Mouse (Mus musculus) hindbrain, embryonic 11.5 days (tissue): ENCODE results near the gene Speg. TPM values are rescaled to one million over a fixed set of nuclear protein-coding genes. Genes with fewer than 3 reads are reported as not detected.

Source experiments
- ATAC-seq: fragments of 200-750 bp; cut with Nextera tagmentation; 2 replicates; pipeline ENCODE4 v1.8.0; 2017; ENCODE audit warnings: mild to moderate bottlenecking, moderate TSS enrichment, moderate library complexity; ENCODE audit not compliant: low FRiP score
- DNase-seq: peaks from one replicate; pipeline ENCODE4 v3.0.0-alpha.2; 2015; ENCODE audit warnings: low spot score
- H3K27ac ChIP-seq: fragments of 300-500 bp; sonication (generic); 2 replicates; pipeline ENCODE4 v1.5.1; 2014; ENCODE audit warnings: mild to moderate bottlenecking, low read depth, low read length
- H3K27me3 ChIP-seq: fragments of 300-500 bp; sonication (generic); 2 replicates; pipeline ENCODE4 v1.6.1; 2014; ENCODE audit warnings: mild to moderate bottlenecking, low read length, moderate library complexity, mixed read lengths; ENCODE audit not compliant: control insufficient read depth, insufficient read depth
- H3K36me3 ChIP-seq: fragments of 300-500 bp; sonication (generic); 2 replicates; pipeline ENCODE4 v1.6.1; 2014; ENCODE audit warnings: mild to moderate bottlenecking, low read length, moderate library complexity, mixed read lengths; ENCODE audit not compliant: control insufficient read depth, insufficient read depth
- H3K4me1 ChIP-seq: fragments of 300-500 bp; sonication (generic); replicated peaks from 2 replicates; pipeline ENCODE4 v1.6.1; 2014; ENCODE audit warnings: low read length, mixed read lengths; ENCODE audit not compliant: control insufficient read depth, insufficient read depth
- H3K4me2 ChIP-seq: fragments of 300-500 bp; sonication (generic); replicated peaks from 2 replicates; pipeline ENCODE4 v1.6.1; 2014; ENCODE audit warnings: mild to moderate bottlenecking, low read depth, low read length
- H3K4me3 ChIP-seq: fragments of 300-500 bp; sonication (generic); 2 replicates; pipeline ENCODE4 v1.5.1; 2014; ENCODE audit warnings: low read depth, low read length
- H3K9ac ChIP-seq: fragments of 300-500 bp; sonication (generic); 2 replicates; pipeline ENCODE4 v1.6.1; 2014; ENCODE audit warnings: low read depth, low read length
- H3K9me3 ChIP-seq: fragments of 300-500 bp; sonication (generic); 2 replicates; pipeline ENCODE4 v1.6.1; 2016; ENCODE audit warnings: low read length; ENCODE audit not compliant: control insufficient read depth
- WGBS: fragments of 180-500 bp; shearing (Covaris S2); extraction: QIAGEN DNeasy Blood & Tissue Kit; methylation state at CpG from one replicate; pipeline ENCODE4 v1.1.7; 2014; 5-methylcytosine and 5-hydroxymethylcytosine counted together
- polyA plus RNA-seq: library from polyadenylated mRNA; unstranded; fragments of >200 nt; fragmentation: Nextera tagmentation; extraction: Ambion mirVana; gene quantifications from 2 replicates; pipeline ENCODE4 v1.2.1, GENCODE M21; 2014

The Speg gene
- polyA plus RNA-seq, 1 experiment from 2014 or later = 11.1 TPM

DNA sequence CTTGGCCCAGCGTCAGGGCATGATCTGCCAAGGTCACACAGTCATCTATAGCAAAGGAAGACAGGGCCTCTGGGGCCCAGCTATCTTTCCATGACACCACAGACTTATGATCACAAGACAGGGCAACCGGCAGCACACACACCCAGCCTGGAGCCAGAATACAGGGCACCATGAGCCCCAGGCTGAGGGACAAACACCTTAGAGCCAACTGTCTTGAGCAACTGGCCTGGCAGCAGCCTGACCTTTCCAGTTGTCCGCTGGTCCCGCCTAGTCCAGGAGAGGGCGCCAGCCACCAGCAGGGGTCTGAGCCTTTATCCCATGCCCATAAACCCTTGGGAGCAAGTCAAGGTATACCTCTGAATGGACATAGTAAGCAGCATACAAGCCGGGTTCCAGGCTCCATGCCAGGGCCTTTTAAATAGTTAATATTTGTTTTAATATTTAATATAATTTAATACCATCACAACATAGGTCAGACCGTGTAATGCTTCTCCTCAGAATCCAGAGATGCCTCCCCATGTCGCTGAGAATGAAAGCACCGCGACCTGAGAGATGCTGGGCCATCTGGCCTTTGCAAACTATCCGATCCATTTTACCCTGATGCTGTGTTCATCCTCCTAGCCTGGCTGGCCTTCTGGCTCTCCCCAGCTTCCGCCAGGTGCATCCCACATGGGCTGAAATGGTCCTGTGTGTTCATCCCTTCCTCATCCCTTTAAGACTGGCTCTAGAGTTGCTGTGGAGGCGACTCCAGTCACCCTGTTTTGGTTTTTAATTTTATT lies 3.6 kb upstream of the Speg start:
- H3K27me3 ChIP-seq = peaks cover 16% of the 10 kb centered on the region
- no peak overlapping the region for H3K27ac ChIP-seq
- H3K4me1 ChIP-seq = peaks cover 8% of the 10 kb centered on the region
- H3K4me2 ChIP-seq = no peak overlapping the region
- DNase-seq = peak; percentile 57
- ATAC-seq = no peak
- 58% methylated on average over 13 of the region's 13 CpGs for WGBS
- no peaks in the 10 kb centered on the region for H3K36me3 ChIP-seq
- H3K9ac ChIP-seq = no peak overlapping the region
- H3K4me3 ChIP-seq = no peak overlapping the region
- H3K9me3 ChIP-seq = no peaks in the 10 kb centered on the region

GRCm38 (mm10) chr1:75372450-75372849 lies 2.6 kb upstream of the Speg start:
- Histone ChIP-seq H3K4me3 (no peak overlapping the region), H3K27ac (no peak overlapping the region), H3K27me3 (peaks cover 16% of the 10 kb centered on the region), H3K9me3 (no peaks in the 10 kb centered on the region), H3K36me3 (no peaks in the 10 kb centered on the region), H3K4me1 (peaks cover 8% of the 10 kb centered on the region), H3K4me2 (no peak overlapping the region), H3K9ac (no peak overlapping the region)
- ATAC-seq (no peak), DNase-seq (no peak)
- WGBS = 79% methylated on average over 3 of the region's 3 CpGs

GRCm38 (mm10) chr1:75373276-75373675 lies 1.8 kb upstream of the Speg start:
- H3K27me3 ChIP-seq = peaks cover 16% of the 10 kb centered on the region
- no peak overlapping the region for H3K4me3 ChIP-seq
- H3K9ac ChIP-seq = no peak overlapping the region
- no peak overlapping the region for H3K4me2 ChIP-seq
- ATAC-seq (no peak), DNase-seq (no peak)
- H3K9me3 ChIP-seq = no peaks in the 10 kb centered on the region
- 61% methylated on average over 3 of the region's 3 CpGs for WGBS
- H3K27ac ChIP-seq = no peak overlapping the region
- H3K4me1 ChIP-seq = peaks cover 8% of the 10 kb centered on the region
- no peaks in the 10 kb centered on the region for H3K36me3 ChIP-seq

- no peaks in the 10 kb centered on the region for H3K36me3 ChIP-seq
- WGBS = 76% methylated on average over 2 of the region's 2 CpGs
- H3K27me3 ChIP-seq = peaks cover 18% of the 10 kb centered on the region
Observed at GRCm38 (mm10) chr1:75379196-75379595, 4.1 kb downstream of the Speg start.

DNA sequence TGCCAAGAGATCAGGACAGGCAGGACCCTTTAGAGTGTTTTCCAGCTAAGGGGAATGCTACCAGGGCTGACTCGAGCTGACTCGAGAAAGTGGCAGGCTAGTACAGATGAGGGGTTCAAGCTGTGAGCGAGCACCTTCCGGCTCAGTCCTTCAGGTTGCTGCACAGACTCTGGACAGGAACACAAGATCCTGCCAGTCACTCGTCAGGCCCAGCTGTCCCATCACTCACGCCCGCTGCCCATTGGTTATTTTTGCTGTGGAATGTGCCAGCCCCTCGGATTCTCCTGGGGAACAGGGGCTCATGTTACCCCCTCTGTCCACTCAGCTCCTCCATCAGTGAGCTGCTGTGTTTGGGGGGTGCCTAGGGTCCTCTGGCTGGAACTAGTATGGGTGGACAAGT lies 4.8 kb downstream of the Speg start:
- Histone ChIP-seq H3K4me1 (peaks cover 14% of the 10 kb centered on the region), H3K27me3 (peaks cover 11% of the 10 kb centered on the region), H3K9me3 (no peaks in the 10 kb centered on the region), H3K27ac (no peak overlapping the region), H3K4me2 (no peak overlapping the region), H3K9ac (no peak overlapping the region), H3K36me3 (no peaks in the 10 kb centered on the region), H3K4me3 (no peak overlapping the region)
- 61% methylated on average over 8 of the region's 8 CpGs for WGBS
- no peak for DNase-seq
- ATAC-seq = no peak

More at GRCm38 (mm10) chr1:75379196-75379595, 4.1 kb downstream of the Speg start:
- H3K9ac ChIP-seq = no peak overlapping the region
- H3K9me3 ChIP-seq = no peaks in the 10 kb centered on the region
- no peak overlapping the region for H3K4me2 ChIP-seq
- DNase-seq (no peak), ATAC-seq (no peak)
- no peak overlapping the region for H3K4me3 ChIP-seq
- H3K27ac ChIP-seq = no peak overlapping the region
- H3K4me1 ChIP-seq = peaks cover 14% of the 10 kb centered on the region

DNA sequence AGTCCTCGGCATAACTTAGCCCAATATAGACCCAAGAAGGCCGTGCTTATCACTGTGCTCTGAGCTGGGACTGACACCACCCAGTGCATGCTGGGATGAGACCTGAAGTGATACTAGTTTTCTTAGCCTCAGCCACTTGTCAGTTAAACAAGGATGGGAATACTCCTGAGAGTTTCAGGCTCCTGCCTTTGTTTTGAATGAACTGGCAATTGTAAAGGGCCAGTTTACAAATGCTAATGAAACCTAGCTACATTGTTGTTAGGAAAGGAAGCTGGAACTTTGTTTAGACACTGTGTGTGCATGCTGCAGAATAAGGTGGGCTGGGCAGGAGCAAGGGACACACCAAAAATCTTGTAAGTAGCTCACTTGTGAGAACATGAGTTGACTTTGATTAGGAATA lies 5.9 kb downstream of the Speg start:
- ATAC-seq (no peak), DNase-seq (no peak)
- H3K4me3 ChIP-seq = no peak overlapping the region
- 30% methylated on average over 2 of the region's 2 CpGs for WGBS
- H3K4me1 ChIP-seq = peaks cover 9% of the 10 kb centered on the region; the same call in 1 of the 2 replicates
- no peaks in the 10 kb centered on the region for H3K9me3 ChIP-seq
- H3K4me2 ChIP-seq = no peak overlapping the region
- no peak overlapping the region; the same call in 1 of the 2 replicates for H3K9ac ChIP-seq
- H3K27me3 ChIP-seq = peaks cover 2% of the 10 kb centered on the region; the same call in 1 of the 2 replicates
- H3K27ac ChIP-seq = no peak overlapping the region
- no peaks in the 10 kb centered on the region for H3K36me3 ChIP-seq

DNA sequence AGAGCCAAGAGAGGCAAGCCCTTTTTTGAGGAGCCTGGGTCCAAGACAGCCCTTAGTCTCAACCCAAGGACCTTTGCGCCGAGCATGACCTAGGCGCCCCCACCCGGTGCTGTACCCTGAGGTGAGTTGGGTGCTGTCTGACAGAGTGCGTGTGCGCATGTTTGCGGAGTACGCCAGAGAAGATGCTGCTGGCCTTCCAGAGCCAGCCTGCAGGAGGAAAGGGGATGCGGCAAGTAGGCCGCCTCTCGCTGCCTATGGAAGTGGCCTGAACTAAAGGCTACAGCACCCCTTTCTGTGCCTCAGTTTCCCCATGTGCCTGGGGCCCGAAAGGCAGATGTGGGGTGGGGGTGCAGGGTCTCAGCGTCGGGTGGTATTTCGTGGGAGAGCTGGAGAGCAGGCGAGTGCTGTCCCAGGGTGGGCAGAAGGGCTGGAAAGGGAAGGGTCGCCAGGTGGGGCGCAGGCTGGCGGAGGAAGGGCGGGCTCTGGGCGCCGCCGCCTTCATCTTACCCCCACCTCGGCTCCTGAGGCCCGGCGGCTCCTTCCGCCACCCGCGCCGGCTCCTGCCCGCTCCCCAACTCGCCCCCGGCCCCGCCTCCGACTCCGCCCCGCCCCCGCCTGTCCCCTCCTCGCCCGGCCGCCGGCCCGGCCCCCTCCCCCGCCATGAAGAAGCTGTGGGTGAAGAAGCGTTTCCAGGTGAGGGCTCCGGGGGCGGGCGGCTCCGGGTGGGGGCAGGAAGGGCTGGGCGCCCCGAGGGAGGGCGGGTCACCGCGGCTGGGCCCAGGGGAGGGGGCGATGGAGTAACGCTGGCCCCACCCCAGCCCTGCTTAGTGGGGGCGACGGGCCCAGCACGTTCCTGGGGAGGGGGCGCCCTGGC lies 6.6 kb downstream of the Speg start:
- 2% methylated on average over 28 of the region's 60 CpGs for WGBS
- peaks cover 4% of the 10 kb centered on the region for H3K27me3 ChIP-seq
- peak overlapping the region; percentile 100 for H3K4me2 ChIP-seq
- DNase-seq (peak; percentile 63), ATAC-seq (peak; percentile 58)
- peaks cover 9% of the 10 kb centered on the region; the same call in 1 of the 2 replicates for H3K4me1 ChIP-seq
- peak overlapping the region; percentile 80 for H3K9ac ChIP-seq
- H3K27ac ChIP-seq = peak overlapping the region; percentile 85
- no peaks in the 10 kb centered on the region for H3K9me3 ChIP-seq
- H3K4me3 ChIP-seq = peak overlapping the region; percentile 77
- H3K36me3 ChIP-seq = no peaks in the 10 kb centered on the region

- 0% methylated on average over 27 of the region's 28 CpGs for WGBS
- Histone ChIP-seq H3K9ac (peak overlapping the region; percentile 80), H3K36me3 (no peaks in the 10 kb centered on the region), H3K4me1 (peaks cover 10% of the 10 kb centered on the region; the same call in 1 of the 2 replicates), H3K9me3 (no peaks in the 10 kb centered on the region), H3K4me2 (peak overlapping the region; percentile 100), H3K27me3 (peaks cover 12% of the 10 kb centered on the region), H3K4me3 (peak overlapping the region; percentile 77), H3K27ac (peak overlapping the region; percentile 85)
- ATAC-seq (peak; percentile 33), DNase-seq (peak; percentile 52)
Observed at GRCm38 (mm10) chr1:75382356-75383071, 7.4 kb downstream of the Speg start.
